Mouse (Mus musculus) heart, postnatal 0 days (tissue): ENCODE data around the gene Pip4k2b.

Experiments used
- CTCF ChIP-seq: IDR thresholded peaks from 2 replicates; pipeline ENCODE4 v1.5.1; 2016; ENCODE audit warnings: antibody characterized with exemption, control low read depth, low read depth
- EP300 ChIP-seq: IDR thresholded peaks from 2 replicates; pipeline ENCODE4 v1.6.1; 2016; ENCODE audit warnings: antibody characterized with exemption, low read depth

DNA sequence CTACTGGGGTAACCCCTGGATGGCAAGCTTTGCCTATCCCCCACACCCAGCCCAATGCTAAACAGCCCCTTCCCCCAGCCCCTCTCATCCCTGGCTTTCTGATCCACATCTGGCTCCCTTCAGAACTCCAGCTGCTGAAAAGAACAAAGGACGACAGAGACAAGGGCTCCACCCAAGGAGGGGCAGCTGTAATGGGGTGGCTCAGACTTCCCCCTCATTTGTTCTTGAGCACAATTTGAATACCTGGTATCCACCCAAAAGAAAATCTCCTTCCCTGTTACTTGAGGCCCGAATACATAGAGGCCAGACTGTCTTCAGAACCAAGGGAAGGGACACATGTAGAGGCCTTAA, 73.4 kb downstream of the Pip4k2b start:
- TF ChIP-seq CTCF (no peak), EP300 (no peak)
